Mouse (Mus musculus): ENCODE measurements around the gene Cd93.

The Cd93 gene

GRCm38 (mm10) chr2:148442172-148442571 is 1.2 kb downstream of the Cd93 start:
- no peak for DNase-seq (ENCODE audit: low spot score)

GRCm38 (mm10) chr2:148441421-148441820 is 1.9 kb downstream of the Cd93 start:
- no peak for DNase-seq (ENCODE audit: low spot score)

GRCm38 (mm10) chr2:148439691-148440276 is 3.6 kb downstream of the Cd93 start:
- DNase-seq (ENCODE audit: low spot score): no peak

GRCm38 (mm10) chr2:148436285-148436684 is 7.1 kb downstream of the Cd93 start:
- peak; percentile 3 for DNase-seq (ENCODE audit: low spot score)

- DNase-seq (ENCODE audit: low spot score): no peak
Observed at GRCm38 (mm10) chr2:148432346-148432745, 11.0 kb downstream of the Cd93 start.

GRCm38 (mm10) chr2:148430941-148431340 is 12.4 kb downstream of the Cd93 start:
- DNase-seq (ENCODE audit: low spot score): no peak

GRCm38 (mm10) chr2:148429001-148429505 is 14.3 kb downstream of the Cd93 start:
- DNase-seq (ENCODE audit: low spot score): no peak

- no peak for DNase-seq (ENCODE audit: low spot score)
Observed at GRCm38 (mm10) chr2:148428523-148428922, 14.8 kb downstream of the Cd93 start.

- DNase-seq (ENCODE audit: low spot score): no peak
Observed at GRCm38 (mm10) chr2:148427553-148427952, 15.8 kb downstream of the Cd93 start.

GRCm38 (mm10) chr2:148425709-148426382 is 17.5 kb downstream of the Cd93 start:
- no peak for DNase-seq (ENCODE audit: low spot score)

- no peak for DNase-seq (ENCODE audit: low spot score)
Observed at GRCm38 (mm10) chr2:148421706-148422105, 21.7 kb downstream of the Cd93 start.

- no peak for DNase-seq (ENCODE audit: low spot score)
Observed at GRCm38 (mm10) chr2:148421112-148421511, 22.3 kb downstream of the Cd93 start.

GRCm38 (mm10) chr2:148419776-148420175 is 23.6 kb downstream of the Cd93 start:
- DNase-seq (ENCODE audit: low spot score): no peak

- DNase-seq (ENCODE audit: low spot score): no peak
Observed at GRCm38 (mm10) chr2:148419151-148419550, 24.2 kb downstream of the Cd93 start.

- DNase-seq (ENCODE audit: low spot score): no peak
Observed at GRCm38 (mm10) chr2:148409821-148410220, 33.5 kb downstream of the Cd93 start.

GRCm38 (mm10) chr2:148409141-148409540 is 34.2 kb downstream of the Cd93 start:
- peak; percentile 72 for DNase-seq (ENCODE audit: low spot score)

GRCm38 (mm10) chr2:148408761-148409120 is 34.6 kb downstream of the Cd93 start:
- no peak for DNase-seq (ENCODE audit: low spot score)

- peak; percentile 51 for DNase-seq (ENCODE audit: low spot score)
Observed at GRCm38 (mm10) chr2:148407870-148408760, 35.2 kb downstream of the Cd93 start, which contains the start of gene Thbd. Gene Thbd (minus strand): TSS chr2:148408188.

- DNase-seq (ENCODE audit: low spot score): peak; percentile 26
Observed at GRCm38 (mm10) chr2:148406971-148407869, 36.1 kb downstream of the Cd93 start.

GRCm38 (mm10) chr2:148406160-148406970 is 37.0 kb downstream of the Cd93 start:
- DNase-seq (ENCODE audit: low spot score): peak; percentile 50

GRCm38 (mm10) chr2:148404906-148405305 is 38.5 kb downstream of the Cd93 start:
- DNase-seq (ENCODE audit: low spot score): no peak
